Mouse (Mus musculus) frontal cortex, adult (tissue): ENCODE measurements around the gene Golt1a.
"Not testable (repeated sequence)": the region's sequence is repeated elsewhere in the genome, so short reads cannot be mapped to it uniquely, and the experiment has no call there.

Experiments used
- ATAC-seq: cut with Nextera tagmentation; 2 replicates; pipeline ENCODE4 v1.9.2; 2017; ENCODE audit warnings: mild to moderate bottlenecking, moderate library complexity, mixed read lengths; ENCODE audit not compliant: low TSS enrichment

Golt1a gene

DNA sequence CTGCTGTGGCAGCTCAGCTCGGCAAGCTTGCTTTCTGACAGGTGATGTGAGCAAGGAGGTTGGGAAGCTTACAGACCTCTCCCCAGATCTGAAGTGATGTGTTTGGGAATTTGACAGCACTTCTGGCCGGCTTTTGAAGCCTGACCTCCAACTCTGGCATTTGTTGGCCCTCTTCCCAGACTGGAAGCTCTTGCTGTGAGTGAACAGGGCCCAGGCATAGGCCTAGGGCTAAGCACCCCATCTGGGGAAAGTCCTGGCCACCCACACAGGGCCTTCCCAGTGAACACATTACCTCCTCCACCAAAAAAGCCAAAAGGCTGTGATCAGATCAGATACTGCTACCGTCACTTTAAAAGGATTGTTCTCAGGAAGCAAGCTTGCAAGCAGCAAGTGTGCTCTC lies 7.1 kb upstream of the Golt1a start:
- no peak for ATAC-seq

DNA sequence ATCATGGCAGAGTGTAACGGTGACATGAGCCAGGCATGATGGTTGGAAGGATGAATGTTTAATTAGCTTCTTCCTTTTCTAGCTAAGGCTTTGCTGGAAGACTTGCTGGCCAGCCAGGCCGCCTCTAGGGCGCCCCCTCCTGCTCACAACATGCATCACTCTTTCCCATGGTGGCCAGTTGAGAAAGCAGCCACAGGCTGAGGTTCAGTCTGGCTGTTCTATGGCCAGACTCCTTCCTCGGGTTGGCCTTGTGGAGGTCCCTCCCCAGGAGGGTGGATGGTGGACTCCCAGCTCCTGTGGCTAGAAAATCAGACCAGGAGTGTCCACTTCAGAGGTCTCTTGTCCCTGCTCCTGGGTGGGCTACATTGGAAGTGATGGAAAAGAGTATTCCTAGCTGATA lies 2.8 kb upstream of the Golt1a start:
- peak; percentile 63; the same call in 1 of the 2 replicates for ATAC-seq

DNA sequence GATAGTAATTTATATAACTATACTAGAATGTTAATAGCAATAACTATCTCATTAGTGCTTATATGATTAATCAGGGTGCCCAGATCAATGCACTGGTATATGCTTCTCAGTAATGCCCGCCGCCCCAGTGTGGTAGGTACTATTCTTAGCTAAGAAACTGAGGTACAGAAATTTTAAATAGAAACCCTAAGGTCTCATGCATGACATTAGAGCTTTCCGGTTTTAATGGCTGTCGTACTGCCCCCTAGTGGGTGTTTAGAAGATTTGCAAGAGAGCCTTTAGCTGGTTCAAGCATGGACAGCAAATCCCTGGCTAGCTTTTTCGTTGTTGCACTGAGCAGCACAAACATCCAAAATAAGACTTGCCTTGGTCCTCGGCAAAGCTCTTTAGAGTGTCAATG lies 2.3 kb upstream of the Golt1a start:
- ATAC-seq = no peak

DNA sequence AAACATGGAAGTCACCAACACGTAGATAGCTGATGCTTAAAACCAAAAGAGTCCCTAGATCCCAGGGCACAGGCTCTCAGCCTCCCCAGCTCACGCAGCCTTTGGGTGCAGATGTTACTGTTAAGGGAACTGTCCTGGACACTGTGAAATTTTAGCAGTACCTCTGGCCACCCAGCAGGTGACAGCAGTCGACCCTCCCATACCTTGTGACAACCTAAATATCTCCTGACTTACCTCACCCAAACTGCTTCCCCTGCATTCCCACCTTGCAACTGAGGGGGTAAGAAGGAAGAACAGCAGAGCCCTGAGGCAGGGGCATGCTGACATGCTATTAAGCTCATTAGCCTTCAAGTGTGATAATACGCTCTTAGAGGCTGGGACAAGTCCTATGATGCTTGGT lies 1.6 kb downstream of the Golt1a start:
- ATAC-seq = no peak

DNA sequence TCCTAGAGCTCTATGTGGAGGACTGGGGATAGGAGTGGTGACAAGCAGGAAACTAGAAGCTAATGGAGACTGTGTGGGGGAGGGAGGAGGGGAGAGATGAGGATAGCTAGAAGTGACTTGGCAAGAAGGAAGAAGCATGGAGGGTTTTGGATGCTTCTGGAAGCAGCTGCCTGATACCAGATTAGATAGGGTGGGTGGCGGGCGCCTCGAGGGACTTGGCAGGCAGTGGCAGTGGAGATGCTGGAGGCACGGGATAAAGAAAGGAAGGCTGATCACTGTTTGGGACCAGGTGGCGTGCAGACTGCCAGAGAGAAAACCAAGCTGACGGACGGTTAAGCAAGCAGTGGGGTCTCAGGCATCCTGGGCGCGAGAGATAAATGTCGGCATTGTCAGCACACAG lies 2.3 kb downstream of the Golt1a start:
- peak; percentile 85 for ATAC-seq

DNA sequence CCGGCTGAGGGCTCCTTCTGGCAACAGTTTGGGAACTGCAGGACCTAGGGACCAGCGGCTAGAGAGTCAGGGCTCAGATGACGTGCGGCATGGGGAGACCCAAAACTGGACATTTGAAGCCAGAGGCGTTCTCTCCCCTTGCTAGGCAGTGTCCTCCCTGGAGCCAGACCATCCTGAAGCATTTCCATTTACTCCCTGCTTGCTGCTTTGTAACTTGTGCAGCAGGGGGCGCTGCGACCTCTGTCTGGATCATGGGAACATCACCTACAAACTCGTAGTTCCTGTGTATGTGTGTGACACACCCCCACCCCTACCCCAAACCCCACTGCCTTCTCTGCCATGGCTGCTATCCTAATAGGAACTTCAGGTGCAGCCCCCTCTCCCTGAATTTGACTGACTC lies 4.8 kb downstream of the Golt1a start:
- peak; percentile 39; the same call in 1 of the 2 replicates for ATAC-seq

DNA sequence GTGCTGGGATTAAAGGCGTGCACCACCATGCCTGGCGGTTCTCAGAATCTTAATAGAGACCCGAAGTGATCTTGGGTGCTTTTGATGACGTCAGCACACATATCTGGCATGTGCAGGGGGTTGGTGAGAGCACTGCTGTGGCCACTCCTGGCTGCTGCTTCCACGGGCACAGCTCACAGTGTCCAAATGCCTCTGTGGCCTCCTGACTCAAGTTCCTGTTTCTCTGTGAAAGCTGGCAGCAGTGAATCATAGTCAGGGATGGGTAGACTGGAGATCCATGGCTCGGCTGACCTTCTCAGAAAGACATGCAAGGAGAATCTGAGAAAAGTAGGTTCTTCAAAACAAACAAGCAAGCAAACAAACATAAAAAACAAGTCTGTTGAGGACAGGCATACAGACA lies 6.2 kb downstream of the Golt1a start:
- ATAC-seq = no peak

DNA sequence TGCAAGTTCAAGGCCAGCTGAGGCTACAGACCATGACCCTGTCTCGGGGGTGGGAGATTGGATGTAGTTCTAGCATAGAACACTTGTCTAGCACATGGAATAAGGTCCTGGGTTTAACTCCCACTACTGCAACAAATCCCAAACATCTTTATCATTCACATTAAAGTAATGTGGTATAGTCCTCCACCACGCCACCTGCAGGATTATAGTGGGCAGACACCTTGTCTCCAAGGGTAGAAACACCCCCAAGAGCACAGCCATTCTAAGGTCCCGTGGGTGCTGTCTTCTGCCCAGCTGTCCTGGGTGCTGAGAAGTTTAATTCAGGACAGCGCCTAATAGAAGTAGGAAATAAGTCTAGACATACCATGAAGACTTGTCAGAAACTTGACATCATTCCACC lies 7.0 kb downstream of the Golt1a start:
- ATAC-seq = no peak

DNA sequence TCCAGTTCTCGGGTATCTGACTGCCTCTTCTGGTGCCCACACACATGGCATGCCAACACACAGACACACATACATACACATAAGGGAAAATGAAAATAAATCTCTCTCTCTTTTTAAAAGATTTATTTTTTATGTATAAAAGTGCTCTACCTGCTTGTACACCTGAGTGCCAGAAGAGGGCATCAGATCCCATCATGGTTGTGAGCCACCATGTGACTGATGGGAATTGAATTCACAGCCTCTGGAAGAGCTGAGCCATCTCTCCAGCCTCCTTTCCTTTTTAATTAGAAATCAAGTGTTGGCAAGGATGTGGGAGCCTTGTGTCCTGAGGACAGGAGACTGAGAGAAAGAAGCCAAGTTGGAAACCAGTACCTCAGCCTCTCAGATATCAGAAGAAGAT lies 7.5 kb downstream of the Golt1a start:
- ATAC-seq = no peak

DNA sequence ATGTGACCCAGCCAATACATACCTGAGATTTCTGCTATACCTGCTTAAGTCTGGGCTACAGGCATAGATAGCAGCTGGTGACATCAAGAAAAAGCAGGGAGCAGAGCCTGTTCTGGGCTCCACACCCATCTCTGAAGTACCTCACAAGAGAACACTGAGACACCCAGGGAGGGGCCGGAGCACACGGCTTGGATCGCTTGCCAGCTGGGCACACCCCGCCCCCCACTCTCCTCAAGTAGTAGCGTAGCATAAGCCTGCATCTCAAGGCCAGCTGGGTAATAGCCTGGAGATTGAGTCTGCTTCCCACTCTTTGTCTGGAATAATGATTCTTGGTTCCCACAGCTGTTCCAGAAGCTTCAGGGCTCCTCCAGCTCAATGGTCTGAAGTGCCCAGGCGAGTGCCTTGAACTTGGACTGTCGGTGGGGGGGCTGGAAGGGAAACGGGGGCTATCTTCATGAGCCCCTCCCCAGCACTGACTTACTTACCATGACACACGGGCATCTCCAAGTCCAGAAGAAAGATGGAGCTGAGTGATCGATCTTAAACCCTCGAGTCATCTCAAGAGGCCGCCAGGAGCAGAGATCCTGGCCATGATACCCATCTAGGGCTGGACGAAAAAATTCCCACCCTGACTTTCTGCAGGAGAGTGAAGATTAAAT lies 11.8 kb downstream of the Golt1a start, which contains the start of gene Kiss1:
Kiss1 (plus strand) TSS at position 609 of the 659 bp plus-strand sequence.
- ATAC-seq = peak; percentile 63

DNA sequence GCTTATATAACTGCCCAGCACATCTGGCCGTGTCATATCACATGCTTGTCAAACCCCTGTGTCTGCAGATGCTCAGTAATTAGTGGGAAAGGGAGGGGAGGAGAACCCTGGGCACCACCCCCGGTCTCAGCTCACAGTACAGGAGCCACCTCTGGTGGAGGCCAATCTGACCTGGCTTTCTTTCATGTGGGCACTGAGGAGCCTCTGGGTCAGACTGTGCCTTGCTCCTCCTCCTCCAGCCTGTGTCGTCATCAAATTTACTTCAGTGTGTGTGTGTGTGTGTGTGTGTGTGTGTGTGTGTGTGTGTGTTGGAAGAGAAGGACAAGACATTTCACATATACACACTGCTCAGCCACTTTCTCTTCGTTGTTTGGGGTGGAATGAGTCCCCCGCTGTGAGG lies 13.7 kb downstream of the Golt1a start:
- ATAC-seq = no peak

DNA sequence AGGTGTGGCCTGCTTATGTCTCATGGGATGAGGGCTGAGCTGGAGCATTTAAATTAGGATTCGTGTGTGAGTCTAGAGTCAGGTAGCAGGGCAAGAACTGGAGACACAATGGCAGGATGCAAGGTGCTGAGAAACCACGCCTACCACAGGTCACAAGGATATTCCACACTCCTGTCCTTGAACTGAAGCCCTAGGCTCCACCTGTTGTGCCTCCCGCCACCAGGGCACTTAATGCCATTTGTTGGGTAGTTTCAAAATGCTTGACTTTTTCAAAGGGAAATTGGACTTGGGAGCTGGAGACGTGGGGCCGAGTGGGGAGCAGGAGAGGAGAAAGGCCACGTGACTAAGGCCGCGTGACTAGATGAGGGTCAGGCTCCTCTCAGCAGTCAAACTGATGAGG lies 16.4 kb downstream of the Golt1a start:
- ATAC-seq = no peak

DNA sequence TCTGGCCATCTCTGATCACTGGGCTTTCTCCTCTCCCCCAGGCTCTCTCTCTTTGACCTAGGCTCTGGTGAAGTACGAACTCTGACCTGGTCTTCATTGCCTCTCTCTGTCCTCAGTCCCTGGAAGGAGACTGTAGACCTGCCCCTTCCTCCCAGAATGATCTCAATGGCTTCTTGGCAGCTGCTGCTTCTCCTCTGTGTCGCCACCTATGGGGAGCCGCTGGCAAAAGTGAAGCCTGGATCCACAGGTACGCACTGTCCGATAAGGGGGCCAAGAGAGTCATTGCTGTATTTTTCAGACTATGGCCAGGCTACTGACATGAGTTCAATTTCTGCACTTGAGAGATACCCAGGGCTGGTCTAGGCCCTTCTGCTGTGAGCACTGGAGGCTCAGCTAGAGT lies 17.5 kb downstream of the Golt1a start:
- no peak for ATAC-seq

DNA sequence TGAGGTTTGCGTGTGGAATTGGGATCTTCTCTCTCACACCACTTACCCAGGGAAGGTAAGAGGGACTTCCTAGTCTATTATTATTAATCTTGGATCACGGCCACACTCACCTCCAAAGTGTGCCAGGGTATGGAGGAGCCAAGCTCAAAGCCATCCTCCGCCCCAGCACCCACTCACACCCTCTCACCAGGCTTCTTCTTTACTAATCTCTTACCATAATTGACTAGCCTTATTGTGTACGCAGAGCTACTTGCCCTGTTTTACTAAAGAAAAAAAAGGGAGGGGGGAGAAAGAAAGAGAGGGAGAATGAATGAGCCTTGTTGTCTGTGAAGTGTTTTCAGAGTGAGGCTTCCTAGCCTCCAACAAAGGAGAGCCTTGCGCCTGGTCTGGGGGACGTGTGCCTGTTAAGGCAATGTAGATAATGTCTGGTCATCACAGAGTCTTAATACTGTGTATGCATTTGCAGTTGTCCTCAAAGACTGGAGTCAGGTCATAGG lies 18.7 kb downstream of the Golt1a start:
- no peak for ATAC-seq

DNA sequence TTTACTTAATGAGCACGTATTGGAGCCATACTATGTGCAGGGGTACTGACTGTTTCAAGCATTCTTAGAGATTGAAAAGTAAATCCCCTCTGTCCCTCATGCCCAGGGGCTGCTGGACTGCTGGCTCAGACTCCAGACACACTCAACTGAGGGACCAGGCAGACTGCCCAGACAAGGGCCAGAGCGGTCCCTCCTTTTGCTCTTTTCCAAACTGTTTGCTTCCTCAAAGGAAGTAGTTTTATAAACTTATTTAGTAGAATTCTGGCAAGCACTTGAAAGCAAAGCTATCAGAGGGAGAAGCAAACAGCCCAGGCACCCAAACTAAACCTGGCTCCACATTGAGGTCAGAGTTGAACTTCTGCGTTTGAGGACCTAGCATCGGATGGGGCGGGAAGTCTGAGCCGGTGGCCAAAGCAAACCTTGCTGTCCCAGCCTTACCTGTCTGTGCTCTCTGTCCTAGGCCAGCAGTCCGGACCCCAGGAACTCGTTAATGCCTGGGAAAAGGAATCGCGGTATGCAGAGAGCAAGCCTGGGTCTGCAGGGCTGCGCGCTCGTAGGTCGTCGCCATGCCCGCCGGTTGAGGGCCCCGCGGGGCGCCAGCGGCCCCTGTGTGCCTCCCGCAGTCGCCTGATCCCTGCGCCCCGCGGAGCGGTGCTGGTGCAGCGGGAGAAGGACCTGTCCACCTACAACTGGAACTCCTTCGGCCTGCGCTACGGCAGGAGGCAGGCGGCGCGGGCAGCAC lies 19.5 kb downstream of the Golt1a start:
- ATAC-seq = no peak

DNA sequence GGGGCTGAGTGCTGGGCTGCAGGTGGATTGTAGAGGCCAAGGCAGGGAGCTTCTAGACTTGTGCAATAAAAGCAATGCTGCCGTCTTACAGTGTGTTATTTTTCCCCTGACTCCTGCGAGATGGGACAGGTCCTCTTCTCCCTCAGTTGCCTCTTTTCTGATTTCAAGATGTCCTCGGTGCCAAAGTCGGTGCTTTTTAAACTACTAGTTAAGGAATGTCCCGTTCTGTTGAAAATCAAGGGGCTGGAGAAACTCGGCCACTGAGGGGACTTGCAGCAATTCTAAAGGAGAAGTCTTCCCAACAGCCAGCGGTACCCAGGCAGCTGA lies 20.0 kb downstream of the Golt1a start:
- ATAC-seq = no peak

DNA sequence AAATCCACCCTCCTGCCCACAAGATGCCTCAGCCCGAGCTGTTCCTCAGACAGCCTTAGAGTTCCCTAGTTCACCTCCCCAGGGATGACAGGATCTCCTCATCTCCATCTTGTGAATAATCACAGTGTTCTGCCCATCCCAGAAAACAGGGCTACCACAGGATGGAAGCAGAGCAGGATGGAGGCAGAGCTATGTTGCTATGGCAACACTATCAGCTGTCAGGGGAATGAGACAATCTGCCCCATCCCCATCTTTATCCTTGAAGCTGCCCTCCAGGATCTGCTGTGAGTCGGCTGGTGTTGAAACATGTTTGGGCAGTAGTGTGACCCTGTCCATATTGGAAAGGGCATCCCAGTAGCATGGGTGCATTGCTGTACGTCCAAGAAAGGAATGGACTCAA lies 21.5 kb downstream of the Golt1a start:
- peak; percentile 38 for ATAC-seq

DNA sequence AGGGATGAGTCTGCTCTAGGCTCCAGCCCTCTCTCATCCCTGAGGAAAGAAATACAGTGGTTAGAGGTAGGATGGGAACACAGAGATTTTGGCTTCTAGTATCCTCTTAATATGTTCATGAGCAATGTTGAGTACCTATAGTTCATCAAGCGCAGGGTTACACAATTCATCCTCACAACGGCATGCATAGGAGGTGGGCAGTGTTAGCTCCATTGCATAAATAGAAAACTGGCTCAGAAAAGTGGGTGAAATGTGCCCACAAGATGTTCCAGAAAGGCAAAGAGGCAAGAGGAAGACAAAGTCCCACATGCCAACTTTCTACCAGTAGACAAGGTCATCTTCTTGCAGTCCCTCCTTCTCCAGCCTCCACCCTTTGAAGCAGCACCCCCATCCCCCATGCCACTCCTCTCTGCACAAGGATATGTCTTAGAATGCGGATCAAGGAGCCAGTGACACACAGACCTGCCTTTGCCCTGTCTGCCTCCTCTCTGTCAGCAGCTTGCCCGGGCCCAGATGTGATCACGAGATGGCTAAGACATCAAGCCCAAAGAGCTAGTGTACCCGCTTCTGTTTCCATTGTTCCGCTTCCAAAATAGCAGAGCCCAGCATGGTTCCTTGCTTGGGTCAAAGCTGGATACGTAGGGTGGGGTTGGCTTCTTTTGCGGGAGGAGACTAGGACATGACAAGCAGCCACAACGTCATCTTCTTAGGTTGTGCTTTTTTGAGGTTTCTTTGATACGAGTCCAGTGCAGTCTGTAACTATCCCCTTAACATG lies 23.2 kb downstream of the Golt1a start:
- peak; percentile 81 for ATAC-seq

DNA sequence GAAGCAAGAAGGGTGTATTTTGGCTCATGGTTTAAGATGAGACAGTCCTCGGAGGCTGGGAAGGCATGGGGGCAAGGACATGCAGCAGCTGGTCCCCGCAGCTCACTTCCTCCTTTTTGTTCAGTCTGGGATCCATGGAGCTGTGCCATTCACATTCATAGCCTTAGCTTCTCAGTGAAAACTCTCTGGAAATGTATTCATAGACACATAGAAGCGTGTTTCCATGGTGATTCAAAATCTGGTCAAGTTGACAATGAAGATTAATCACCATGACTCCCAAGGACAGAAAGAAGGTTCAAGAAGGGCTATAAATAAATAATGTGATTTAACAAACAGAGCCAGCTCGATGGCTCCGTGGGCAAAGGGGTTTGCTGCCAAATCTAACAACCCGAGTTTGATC lies 24.3 kb downstream of the Golt1a start:
- ATAC-seq = 0 out of 2 replicates have a peak, but pooled peaks have one; percentile 28

DNA sequence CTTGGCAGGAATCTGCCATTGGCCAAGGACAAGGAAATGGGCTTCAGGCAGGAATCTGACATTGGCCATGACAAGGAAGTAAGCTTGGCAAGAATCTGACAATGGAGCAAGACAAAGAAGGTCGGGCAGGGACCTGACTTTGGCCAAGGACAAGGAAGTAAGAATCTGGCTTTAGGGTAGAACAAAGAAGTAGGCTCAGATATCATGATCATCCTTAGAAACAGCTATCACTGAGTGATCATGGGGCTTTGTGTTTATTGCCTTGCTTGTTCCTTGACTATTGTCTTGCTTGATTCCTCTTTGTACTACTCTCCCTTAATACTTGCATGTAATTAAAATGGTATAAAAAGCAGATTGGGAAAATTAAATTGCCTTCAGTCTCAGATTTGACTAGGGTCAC lies 30.8 kb downstream of the Golt1a start:
- not testable (repeated sequence) for ATAC-seq

DNA sequence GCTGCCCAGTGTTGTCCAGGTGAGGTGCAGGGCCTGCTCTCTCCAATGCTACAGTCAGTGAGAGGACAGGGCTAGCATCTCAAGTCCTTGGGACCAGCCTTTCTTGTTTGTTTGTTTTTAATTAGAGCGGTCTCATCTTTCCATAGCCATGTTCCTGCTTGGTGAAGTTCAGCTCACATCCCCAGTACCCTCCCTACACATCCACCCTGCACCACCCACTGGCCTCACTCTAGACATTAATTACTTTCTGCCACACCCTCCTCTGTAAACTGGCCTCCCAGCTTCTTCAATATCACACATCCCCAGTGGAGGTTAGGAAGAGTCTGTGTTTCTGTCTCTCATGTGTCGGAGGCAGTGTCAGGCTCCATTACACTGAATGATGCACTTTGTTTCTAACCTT lies 34.8 kb downstream of the Golt1a start:
- ATAC-seq = no peak

DNA sequence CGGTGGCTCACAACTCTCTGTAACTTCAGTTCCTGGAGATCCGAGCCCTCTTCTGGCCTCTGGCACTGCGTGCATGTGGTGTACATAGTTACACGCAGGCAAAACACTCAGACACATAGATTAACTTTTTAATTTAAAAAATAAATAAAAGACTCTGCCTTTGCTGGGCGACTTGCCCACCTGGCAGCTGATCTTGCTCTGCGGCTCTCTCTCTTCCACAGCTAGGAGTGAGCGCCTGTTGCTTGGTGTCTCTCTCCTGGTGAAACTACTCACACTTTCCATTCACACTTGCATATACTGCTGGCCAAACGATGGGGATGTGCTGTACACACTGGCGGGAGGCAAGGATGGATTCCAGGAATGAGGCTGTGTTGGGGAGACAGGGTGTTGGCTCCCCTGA lies 36.9 kb downstream of the Golt1a start:
- ATAC-seq = no peak

DNA sequence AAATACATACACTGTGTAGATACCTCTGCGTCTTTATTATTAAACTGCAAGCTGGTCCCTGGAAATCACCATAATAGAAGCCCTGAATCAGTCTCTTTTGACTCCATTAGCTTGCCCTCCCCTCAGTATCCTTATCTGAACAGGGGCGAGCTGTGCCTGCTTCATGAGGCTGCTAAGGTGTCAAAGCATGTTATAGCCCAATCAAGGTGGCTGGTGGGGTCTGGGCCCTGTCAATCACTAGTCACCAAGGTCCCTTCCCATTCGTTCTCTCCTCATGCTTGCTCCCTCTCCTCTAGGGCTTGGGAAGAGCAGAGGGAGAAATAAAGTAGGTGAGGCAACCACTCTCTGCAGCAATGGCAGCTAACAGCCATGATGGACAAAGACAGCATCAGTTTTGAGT lies 37.6 kb downstream of the Golt1a start:
- no peak for ATAC-seq
